Mouse (Mus musculus): ENCODE data around the gene Slc8a1.

- no peak for TF ChIP-seq ZC3H11A (IDR thresholded peaks at IDR 0.05; ENCODE audit: borderline replicate concordance, low read depth, low read length)
- TF ChIP-seq CHD2 (IDR thresholded peaks at IDR 0.05; ENCODE audit: low read depth, low read length) = no peak
- no peak for TF ChIP-seq HCFC1 (IDR thresholded peaks at IDR 0.05; ENCODE audit: borderline replicate concordance, insufficient read depth, low read length)
Measured at GRCm38 (mm10) chr17:81500686-81501407, 237.3 kb downstream of the Slc8a1 start.

All from ES-E14 (cell line).